Mouse (Mus musculus) gastrocnemius, postnatal 14 days (tissue): Measurements from ENCODE around the gene Sfxn3. TPM values are rescaled to one million over a fixed set of nuclear protein-coding genes. Genes with fewer than 3 reads are reported as not detected.

Experiments used
- DNase-seq: peaks from one replicate; pipeline ENCODE4 v3.0.0; 2021; ENCODE audit warnings: mixed read lengths
- intact Hi-C: fragments of 180-260 bp; cut with DNase I; formaldehyde crosslinking; loops from one replicate; pipeline ENCODE4 v1.15.1; 2025; ENCODE audit warnings: low total_unique reads
- total RNA-seq, 2 experiments: library from RNA; stranded (reverse); gene quantifications; 2 replicates each; pipeline ENCODE4 v1.2.3; 2021

The Sfxn3 gene
- total RNA-seq, 2 experiments from 2014 or later = 21.3 to 22.1 TPM

GRCm38 (mm10) chr19:45016341-45017215 lies 30.7 kb upstream of the Sfxn3 start:
- intact Hi-C loops = no loop called here
- DNase-seq = peak; percentile 90

- intact Hi-C loops = no loop called here
Observed at GRCm38 (mm10) chr19:45017216-45017771, 30.0 kb upstream of the Sfxn3 start.

DNA sequence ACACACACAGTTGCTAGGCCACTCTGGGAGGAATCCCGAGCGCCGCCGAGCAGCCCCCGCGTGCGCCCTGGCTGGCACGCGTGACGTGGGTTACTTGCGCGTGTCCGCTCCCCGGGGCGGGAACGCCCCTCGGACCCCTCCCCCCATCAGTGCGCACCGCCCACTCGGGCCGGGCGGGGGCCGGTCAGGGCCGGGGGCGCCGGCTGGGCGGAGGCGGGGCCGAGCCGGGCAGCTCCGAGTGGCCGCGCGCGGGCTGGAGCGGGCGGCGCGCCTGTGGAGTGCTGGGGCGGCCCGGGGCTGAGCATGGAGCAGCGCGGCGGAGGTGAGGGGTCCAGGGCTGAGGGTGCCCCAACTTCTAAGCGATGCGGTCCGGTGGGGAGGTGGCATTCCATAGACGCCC lies 29.4 kb upstream of the Sfxn3 start:
- intact Hi-C loops = no loop called here
- DNase-seq = peak; percentile 91

More at GRCm38 (mm10) chr19:45017216-45017771, 30.0 kb upstream of the Sfxn3 start:
- DNase-seq = peak; percentile 91

DNA sequence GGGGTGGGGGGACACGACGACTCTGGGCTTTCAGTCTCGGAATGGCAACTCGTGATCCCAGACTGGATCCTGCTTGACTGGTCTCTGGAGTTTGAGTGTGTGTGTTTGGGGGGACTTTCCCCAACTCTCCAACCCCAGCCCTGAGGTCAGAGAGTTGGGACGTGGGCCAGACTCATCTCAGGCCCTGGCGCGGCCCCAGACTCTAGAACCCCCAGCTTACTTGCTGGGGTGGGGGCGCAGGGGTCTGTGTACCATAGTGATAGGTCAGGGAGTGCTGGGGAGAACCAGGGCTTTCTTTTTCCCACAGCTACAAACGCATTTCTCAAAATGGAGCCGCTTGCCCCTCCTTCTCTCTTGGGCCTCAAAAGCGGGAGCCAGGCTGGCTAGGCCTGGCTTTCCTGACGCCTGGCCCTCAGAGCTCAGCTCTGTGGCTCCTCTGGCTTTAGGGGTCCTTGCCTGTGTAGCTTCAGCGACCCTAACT lies 28.9 kb upstream of the Sfxn3 start:
- intact Hi-C loops = no loop called here
- no peak for DNase-seq

DNA sequence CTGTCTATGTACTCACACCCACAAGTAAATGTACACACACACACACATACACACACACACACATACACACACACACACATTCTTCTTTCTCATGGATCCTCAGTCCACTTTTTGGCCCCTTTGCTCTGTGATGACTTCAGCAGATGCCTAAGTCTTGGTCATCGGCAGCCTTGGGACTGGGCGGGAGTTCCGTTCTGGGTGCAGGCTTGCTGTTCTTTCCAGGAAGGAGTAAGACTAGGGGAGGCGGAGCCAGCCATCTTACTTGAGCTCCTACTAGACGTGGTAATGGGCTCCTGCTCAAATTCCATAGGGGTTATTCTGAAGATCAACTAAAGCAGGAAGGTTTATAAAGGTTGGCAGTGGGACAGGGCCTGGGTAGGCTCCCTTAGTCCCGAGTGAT lies 27.0 kb upstream of the Sfxn3 start:
- peak; percentile 85 for DNase-seq
- intact Hi-C loops = no loop called here

DNA sequence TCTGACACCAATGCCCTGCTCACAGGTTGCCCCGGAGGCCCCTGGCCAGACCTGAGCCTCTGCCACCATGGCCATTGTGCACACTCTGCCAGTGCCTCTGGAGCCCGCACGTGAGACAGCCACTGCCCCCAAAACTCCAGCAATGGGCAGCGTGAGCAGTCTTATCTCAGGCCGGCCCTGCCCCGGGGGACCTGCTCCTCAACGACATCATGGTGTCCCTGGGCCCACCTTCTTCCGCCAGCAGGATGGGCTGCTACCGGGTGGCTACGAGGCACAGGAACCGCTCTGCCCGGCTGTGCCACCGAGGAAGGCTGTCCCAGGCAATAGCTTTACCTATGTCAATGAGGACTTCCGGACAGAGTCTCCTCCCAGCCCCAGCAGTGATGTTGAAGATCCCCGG lies 25.9 kb upstream of the Sfxn3 start:
- no peak for DNase-seq
- intact Hi-C loops = no loop called here

DNA sequence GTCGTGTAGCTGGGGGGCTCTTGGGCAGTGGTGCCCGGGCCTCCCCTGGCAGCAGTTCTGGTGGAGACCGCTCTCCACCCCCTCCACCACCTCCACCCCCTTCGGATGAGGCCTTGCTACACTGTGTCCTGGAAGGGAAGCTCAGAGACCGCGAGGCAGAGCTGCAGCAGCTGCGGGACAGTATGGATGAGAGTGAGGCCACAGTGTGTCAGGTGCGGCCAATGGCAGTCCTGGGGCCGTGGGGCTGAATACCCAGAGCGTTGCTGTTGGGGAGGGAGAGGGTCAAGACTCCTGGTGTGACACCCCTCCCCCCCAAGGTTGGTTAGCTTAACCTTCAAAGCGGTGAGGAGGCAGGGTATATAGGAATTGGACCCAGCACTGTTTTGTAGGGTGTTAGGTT lies 23.3 kb upstream of the Sfxn3 start:
- intact Hi-C loops = no loop called here
- no peak for DNase-seq

DNA sequence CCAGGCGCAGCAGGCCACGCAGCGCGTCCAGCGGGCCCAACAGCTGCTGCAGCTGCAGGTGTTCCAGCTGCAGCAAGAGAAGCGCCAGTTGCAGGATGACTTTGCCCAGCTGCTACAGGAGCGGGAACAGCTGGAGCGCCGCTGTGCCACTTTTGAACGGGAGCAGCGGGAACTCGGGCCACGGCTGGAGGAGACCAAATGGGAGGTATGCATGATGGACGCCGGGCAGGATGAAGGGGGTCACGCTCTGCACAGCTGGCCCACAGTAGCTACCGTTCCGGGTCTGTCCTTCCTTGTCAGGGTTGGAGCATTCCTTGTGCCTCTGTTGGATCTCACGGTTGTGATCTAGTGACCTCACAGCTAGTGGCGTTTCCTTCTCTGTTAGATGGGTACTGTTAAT lies 22.5 kb upstream of the Sfxn3 start:
- intact Hi-C loops = no loop called here
- no peak for DNase-seq

GRCm38 (mm10) chr19:45025937-45026568 lies 21.2 kb upstream of the Sfxn3 start:
- intact Hi-C loops = no loop called here

GRCm38 (mm10) chr19:45026958-45027670 lies 20.2 kb upstream of the Sfxn3 start:
- no peak for DNase-seq

More at GRCm38 (mm10) chr19:45025937-45026568, 21.2 kb upstream of the Sfxn3 start:
- no peak for DNase-seq

DNA sequence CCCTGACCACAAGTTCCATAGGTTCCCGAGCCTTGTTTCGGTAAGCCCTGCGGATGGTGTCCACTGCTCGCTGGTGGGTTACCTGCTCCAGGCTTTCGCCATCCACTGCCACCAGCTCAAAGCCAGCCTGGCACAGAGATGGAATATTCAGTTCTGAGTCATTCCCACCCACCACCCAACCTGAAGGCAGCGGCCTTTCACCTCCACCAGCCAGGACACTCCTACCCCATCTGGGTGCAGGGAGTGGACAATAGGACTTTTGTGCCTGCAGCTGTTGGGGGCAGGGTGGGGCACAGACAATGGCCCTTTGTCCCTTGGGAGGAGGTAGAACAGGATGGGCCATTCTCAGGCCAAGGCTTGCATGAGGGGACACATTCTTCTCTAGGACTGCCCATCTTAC lies 19.5 kb upstream of the Sfxn3 start:
- no peak for DNase-seq
- intact Hi-C loops = no loop called here

More at GRCm38 (mm10) chr19:45026958-45027670, 20.2 kb upstream of the Sfxn3 start:
- intact Hi-C loops = no loop called here

DNA sequence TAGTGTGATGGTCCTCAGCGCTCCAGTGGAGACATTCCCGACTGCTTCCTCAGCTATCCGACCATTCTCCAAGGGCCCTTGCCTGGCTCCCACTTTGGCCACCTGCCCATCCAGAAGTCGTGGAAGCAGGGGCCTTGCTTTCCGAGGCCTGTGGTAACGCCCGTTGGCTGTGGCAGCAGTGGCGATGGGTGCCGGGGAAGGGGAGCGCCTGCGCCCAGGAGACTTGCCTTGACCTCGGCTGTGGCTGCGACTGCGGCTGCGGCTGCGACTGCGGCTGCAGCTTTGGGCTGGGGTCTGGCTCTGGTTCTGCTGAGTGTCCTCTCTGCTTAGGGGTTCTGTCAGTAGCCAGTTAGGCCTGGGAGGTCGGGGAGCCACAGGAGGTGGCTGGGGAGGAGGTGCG lies 18.6 kb upstream of the Sfxn3 start:
- intact Hi-C loops = no loop called here
- DNase-seq = no peak

DNA sequence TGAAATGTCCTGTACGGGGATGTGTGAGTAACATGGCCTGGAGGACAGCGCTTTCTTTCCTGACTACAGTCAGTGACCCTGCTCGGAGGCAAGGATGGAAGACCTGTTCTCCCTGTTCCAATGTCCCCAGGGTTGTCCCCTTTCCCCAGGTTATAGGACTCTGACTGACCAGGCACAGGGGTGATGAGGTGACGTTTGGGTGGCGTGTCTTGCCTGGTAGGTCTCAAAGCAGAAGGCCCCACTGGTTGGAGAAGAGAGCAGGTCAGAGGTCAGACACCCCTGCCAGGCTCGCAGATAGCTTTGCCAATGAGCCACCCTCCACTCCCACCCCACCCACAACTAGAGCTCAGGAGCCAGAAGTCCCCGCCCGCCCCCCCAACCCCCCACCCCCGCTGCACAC lies 17.7 kb upstream of the Sfxn3 start:
- DNase-seq = no peak
- intact Hi-C loops = no loop called here

DNA sequence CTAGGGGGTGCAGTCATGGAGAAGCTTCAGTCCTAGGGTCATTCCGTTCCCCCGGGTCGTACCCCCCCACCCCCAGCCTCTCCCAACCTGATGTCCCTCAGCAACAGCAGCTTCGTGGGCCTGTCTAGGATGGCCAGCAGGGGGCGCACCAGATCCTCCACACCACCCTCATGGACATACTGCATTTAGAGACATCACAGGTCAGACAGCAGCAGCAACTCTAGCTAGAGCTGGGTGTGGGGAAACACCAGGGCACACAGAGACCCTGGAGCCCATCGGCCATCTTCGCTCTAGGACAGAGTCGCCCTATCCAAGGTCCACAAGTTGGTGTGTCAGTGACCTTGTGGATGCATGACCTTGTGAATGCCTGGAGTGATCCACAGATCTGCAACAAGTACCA lies 17.2 kb upstream of the Sfxn3 start:
- intact Hi-C loops = loop anchor here (2.0 kb wide), 1 partner anchor 17 kb away; no protein-coding TSS in a partner anchor
- DNase-seq = peak; percentile 73

GRCm38 (mm10) chr19:45030746-45031693 lies 16.3 kb upstream of the Sfxn3 start:
- DNase-seq = peak; percentile 77
- intact Hi-C loops = loop anchor here (2.0 kb wide), 1 partner anchor 18 kb away; no protein-coding TSS in a partner anchor

DNA sequence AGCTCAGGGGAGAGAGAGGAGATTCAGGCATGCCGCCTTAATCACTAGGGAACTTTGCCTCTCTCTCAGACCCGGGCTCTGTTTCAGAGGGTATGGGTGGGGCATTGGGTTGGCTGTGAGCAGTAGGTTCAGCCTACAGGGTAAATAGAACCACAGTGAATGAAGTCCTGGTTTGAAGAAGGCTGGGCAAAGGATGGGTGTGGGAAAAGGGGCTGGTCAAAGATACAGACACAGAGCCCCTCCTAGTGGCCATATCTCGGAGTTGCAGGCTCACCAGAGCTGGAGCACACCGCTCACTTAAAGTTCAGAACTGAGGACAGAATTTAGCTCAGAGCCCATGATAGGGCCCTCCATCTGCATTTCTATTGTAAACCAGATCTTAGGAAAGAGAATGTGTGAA lies 15.5 kb upstream of the Sfxn3 start:
- intact Hi-C loops = loop anchor here (2.0 kb wide), 1 partner anchor 19 kb away; no protein-coding TSS in a partner anchor
- DNase-seq = peak; percentile 78

- intact Hi-C loops = no loop called here
- no peak for DNase-seq
Observed at GRCm38 (mm10) chr19:45032570-45033332, 14.6 kb upstream of the Sfxn3 start.

DNA sequence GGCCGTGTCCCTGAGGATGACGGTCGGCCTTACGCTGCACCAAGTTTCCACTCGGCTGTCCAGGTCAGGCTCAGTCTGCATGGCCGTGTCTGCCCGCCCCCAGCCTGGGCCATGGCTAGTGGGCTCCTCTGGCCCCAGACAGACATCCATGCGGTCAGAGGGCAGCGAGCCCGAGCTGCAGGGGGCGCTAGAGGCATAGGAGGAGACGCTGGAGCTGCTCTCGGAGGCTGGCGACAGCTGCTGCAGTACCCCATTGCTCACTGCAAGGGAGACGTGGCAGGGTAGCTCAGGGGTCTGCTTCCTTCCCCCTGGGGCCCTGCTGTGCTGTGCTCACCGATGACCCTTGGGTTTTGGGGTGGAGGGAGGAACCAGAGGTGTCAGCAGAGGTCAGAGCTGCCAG lies 10.4 kb upstream of the Sfxn3 start:
- peak; percentile 77 for DNase-seq
- intact Hi-C loops = no loop called here
